Mouse (Mus musculus) brain, embryonic 18.5 days (tissue): ENCODE results near the gene Ptgis.

Source experiments
- DNase-seq: peaks from one replicate; pipeline ENCODE4 v3.0.0-alpha.2; 2012; ENCODE audit warnings: low read depth, low spot score

The Ptgis gene

DNA sequence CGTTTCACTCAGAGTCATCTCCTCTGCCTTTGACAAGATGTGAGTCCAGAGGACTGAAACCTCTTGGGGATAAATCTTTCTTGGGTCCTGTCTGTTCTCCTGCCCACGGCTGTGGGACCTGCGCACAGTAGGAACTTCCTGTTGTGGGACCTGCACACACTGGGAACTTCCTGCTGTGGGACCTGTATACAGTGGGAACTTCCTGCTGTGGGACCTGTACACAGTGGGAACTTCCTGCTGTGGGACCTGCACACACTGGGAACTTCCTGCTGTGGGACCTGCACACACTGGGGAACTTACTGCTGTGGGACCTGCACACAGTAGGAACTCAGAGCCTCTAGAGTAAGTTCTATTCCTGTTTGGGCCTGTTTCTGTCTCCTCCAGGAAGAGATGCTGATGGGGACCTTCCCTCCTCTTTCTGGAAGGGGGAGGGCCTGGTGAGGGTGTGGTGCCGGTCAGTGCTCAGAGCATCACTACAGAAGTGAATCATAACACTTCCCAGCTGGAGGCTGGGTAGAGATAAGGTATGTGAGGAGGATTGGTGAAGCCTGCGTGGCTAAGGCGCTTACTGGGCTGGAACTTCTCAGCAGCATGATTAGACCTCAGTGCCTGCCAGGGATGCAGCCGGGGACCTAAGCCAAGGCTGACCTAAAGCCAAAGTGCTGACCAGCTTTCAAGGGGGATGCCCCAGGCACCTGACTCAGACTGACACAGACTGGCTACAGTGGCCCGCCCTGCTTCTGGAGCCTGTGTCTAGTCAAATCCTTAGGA is 22.8 kb upstream of the Ptgis start:
- DNase-seq = no peak

DNA sequence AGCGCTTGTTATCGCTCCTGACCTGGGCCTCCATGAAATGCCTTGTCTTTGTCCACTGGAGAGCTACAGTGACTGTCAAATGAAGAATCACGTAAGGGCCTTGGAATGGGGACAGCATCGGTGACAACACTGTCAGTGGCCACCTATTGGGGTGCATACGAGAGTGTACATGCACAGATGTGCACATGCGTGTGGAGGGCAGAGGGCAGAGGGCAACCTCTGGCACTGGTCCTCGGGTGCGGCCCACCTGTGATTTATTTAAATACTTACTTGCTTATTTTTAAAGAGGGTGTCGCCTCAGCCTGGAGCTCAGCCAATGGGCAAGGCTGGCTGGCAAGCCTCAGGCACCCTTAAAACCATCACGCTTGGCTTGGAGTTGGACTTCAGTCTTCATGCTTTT is 22.0 kb upstream of the Ptgis start:
- DNase-seq = no peak

DNA sequence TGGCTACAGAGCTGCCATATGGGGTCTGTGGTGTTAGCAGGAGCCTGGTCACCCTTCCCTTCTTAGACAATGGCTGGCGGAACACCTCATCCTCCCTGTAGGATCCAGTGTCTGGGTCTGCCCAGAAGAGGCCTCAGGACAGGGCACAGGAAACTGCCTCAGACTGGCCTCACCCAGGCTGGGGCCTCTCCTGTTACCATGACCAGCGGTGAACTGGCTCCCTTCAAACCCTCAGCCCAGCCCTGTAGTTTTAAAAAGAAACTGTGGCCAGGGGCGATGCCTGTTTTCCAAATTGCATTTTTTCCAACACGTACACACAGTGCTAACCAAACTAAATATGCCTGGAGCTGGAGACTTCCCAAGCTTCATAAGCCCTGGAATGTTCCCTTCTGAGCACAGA is 20.7 kb upstream of the Ptgis start:
- DNase-seq = no peak

DNA sequence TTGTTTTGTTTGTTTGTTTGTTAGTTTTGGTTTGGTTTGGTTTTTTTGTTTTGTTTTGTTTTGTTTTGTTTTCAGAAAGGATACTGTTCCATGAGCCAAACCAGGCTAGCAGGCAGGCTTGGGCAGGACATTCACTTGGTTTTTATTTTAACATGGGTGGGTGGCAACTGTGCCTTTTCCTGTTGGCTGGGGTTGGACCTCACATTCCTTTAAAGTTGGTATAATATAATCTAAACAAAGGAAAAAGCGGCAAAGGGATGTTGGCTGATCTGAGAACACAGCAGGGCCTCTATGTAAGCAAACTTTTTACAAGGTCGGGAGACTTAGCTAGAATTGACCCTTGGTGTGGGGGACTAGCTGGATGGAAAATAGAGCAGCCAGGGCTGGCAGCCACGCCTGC is 17.4 kb upstream of the Ptgis start:
- DNase-seq = no peak

DNA sequence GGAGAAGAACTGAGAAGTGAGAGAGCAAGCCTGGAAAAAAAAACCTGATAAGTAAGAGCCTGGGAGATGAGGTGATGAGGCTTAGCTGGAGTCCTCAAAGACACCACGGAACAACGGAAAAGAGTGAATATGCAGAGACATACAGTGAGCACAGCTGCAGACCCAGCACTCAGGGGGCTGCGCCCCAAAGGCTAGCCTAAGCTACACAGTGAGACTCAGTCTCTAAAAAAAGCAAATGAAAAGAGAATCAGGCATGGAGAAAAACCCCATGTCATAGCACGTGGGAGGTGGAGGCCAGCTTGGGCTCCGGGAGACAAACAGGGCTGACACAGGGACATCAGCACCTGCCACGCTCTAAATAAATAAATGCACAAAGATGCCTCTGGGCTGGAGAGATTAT is 14.4 kb upstream of the Ptgis start:
- DNase-seq = no peak

DNA sequence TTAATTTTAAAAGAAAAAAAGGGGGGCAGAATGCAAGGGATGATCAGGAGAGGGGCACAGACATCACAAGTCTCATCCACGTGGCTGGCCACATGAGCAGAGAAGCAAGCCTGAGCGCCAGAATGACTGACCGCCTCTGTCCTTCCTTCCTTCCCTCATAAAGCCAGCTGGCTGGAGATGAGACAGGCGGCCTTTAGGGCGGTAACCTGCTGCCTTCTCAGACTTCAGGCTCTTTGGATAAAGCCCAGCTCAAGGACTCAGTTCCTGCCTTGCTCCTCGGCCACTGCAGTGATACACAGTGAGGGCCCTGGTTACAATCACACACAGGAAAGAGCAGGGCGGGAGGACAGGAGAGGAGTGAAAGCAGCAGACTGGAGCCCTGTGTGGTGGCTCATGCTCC is 13.8 kb upstream of the Ptgis start:
- no peak for DNase-seq

DNA sequence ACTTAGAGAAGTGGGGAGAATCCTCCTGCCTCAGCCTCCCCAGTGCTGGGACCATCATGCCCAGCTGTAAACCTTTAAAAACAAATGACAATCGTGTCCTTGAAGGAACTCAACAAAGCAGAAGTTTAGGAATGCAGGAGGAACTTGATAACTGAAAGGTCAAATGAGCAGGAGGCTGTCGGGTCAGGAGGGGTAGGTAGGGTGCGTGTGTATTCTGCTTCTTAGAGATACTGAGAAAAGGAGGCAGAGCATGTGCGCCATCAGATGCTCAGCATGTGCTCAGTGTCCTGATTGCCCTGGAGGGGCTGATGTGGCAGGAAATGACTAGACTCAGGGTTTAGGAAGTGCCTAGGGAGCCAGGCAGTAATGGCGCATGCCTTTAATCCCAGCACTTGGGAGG is 13.1 kb upstream of the Ptgis start:
- no peak for DNase-seq

DNA sequence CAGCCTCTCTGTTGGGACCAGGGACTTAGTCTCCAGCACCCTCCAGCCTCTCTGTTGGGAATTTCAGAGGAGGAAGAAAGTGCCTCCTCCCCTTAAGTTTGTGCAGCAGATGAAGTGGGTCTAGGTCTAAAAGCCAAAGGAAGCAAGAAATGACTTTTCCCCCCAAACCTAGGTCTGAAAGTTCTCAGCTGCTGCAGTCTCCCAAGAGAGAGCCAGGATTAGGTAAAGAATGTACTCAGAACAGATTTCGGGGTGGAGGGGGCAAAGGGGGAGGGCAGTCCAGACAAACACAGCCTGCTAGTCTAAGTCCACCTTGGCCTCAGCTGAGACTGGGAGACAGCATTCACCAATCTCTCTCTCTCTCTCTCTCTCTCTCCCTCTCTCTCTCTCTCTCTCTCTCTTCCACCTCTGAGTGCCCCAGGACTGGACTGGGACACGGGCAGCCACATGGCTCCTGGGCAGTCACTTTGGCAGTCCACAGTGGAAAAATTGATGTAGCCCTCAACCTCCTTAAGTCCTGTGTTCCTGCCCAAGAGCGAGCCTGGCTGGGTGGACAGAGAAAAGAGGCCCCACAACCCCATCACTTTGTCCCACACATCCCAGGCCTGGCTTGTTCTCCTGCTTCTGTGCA is 11.8 kb upstream of the Ptgis start:
- no peak for DNase-seq

DNA sequence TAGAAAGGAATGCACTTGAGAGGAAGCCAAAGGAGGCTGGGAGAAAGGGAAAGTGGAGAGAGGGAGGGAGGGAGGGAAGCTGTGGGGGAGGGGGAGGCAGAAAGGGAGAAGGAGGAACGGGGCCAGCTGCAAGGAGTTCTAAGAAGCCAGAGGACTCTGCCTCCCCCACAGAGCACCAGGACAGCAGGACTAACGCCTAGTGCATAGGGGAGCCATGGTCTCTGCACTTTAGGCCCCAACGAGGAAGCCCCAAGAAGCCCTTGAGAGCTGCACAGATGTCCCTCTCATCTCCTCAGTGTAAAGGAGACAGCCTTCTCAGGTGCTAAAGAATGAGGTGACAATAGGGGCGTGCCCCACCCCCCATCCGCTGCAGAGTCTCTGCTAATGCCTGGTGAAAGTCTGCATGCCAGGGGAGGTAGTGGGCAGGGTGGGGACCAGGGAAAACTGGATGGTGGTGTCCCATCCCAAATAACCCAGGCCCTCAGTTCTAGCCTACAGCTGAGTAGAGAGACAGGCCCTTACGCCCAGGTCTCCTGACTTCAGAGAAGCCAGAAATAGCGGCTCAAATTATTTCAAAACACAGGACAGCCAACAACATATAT is 10.4 kb upstream of the Ptgis start:
- DNase-seq = no peak

DNA sequence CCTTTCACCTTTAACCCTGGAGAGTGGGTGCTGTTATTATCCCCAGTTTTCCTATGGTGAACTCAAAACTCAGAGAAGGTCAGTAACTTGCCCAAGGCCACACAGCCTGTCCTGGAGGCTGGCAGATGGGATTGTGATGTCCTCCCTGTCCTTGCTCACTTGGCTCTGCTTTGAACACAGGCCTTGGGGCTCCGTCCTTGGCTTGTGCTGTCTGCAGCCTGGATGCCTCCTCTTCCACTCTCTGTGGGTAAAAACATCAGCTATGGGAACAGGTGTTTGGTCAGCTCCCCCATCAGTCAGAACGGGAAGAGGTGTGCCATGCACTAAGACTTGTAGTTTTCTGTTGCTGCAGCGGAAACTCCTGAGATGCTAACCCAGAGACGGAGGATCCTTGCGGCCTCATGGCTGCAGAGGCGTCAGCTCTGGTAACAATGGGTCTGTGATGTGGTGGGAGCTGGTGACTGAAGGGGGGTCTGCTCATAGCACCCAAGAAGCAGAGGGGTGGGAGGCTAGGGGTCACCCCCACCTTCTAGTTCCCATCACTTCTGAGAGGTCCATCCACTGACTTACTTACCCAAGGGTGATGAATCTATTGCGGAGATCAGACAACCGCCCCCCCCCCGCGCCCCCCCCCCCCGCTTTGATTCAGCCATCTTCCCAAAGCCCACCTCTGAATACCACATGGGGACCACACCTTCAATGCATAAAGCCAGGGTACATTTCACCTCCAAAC is 9.8 kb upstream of the Ptgis start:
- no peak for DNase-seq

DNA sequence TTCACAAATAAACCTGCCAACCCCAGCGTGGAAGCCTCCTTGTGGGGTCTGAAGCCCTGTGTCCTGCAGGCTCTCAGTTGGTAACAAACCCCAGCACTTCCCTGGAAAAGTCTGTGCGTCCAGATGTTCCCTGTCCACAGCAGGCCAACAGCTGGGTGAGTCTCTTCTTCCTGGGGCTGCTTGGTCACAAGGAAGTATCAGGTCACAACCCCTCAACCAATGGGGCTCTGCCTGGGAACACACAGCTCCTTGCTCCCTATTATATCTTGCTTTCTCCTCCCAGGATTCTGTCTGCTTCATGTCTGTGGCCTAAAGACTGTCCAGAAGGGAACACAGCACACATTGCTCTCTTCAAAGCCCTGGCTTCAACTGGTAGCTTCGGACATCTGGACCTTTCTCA is 9.2 kb upstream of the Ptgis start:
- no peak for DNase-seq

DNA sequence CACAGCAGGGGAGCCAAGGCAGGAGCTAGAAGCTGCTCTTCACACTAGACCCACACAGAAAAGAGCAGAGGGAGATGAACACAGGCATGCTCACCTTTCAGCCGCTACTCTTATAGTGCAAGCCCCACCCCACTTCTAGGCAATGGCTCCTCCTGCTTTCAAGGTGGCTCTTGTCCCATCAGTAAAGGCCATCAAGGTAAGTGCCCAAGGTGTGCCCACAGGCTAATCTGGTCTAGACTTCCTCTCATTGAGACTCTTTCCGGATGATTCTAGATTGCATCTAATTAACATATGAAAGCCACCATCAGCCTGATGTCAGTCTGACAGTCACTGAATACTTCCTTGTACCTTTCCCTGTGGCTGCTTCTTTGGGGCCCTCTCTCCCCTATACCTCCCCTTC is 7.4 kb upstream of the Ptgis start:
- no peak for DNase-seq

DNA sequence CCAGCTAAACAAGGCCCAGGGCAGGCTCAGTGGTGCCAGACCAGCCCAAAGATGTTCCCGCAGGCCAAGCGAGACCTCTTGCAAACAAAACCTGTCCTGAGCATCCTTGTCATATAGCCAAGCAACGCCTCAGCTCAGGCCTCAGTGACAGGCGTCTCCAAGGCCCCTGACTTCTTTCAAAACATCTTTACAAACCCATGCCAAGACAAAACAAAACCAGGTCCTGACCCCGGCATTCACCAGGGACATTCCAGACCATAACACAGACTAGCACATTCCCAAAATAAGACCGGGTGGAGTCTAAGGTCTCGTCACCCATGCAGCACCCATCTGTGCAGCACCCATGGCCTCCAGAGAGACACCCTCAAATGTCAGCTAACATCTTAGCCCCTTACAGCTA is 6.3 kb upstream of the Ptgis start:
- DNase-seq = no peak

DNA sequence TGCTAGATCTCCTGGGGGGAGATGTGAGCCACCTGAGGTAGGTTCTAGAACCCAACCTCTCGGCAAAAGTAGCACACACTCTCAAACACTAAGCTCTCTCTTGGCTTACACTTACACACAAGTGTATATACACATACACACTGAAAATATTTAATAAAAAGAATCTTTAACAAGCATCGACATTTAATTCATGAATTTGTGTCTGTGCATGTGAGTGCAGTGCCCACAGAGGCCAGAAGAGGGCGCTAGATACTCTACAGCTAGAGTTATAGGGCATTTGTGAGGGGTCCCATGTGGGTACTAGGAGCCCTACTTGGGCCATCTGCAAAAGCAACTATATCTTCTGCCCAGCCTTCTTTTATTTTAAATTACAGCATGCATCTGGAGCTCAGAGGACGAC is 4.5 kb upstream of the Ptgis start:
- DNase-seq = no peak

DNA sequence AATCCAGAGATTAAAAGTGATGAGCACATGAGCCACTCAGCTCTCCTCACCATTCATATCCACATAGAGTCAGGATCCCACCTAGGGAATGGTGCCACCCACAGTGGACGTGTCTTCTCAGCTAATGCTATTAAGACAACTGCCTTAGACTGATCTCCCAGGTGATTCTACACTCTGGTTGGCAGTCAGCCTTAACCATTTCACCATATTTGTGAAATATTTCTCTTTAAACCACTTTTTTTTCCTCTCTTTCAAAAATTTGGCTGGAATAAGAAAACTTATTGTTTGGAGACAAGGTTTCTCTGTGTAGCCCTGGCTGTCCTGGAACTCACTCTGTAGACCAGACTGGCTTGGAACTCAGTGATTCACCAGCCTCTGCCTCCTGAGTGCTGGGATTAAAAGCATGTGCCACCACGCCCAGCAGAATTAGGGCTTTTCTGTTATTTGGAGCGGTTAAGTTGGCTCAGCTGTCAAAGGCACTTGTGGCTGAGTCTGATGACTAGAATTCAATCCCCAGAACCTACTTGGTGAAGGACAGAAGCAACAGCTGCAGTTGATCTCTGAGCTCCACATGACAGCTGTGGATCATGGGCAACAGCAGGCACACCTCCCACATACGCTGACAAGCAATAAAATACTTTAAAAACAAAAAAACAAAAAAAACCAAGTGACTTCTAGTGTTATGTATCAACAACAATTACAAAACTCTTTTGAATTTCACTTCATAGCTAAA is 3.6 kb upstream of the Ptgis start:
- no peak for DNase-seq

DNA sequence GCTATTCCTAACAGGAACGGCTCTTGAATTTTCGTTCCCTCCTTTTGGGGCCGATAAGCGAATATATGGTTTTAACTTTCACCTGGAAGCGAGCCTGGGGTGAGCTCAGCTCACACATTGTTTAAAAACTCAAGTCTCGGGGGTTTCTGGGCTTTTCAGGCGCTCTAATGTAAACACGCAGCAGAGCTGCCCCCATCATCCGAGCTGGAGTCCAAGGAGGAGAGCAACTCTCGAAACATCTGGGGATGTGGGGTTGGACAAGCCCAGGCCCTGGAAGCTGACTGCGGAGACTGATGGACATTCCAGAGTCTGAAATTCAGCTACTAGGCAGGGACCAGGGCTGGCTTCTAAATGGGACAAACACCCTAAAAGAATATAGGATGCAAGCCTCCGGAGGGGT is 1.1 kb downstream of the Ptgis start:
- no peak for DNase-seq

DNA sequence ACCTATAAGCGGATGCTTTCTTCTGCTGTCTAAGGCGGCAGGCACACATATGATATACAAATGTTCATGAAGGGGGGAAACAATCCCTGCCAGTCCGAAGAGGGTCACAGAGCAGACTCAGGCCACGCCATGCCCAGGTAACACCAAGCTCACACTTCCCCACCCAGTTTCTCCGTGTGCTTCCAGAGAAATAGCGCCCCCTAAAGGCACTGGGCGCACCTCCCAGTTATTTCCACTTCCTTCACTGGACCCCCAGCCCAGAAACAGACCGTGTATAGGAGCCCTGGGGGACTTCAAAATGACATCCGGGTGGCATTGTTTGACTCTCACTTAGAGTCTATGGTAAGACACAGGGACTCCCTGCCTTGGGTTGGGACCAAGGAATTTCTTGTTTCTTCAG is 3.2 kb downstream of the Ptgis start:
- DNase-seq = no peak

DNA sequence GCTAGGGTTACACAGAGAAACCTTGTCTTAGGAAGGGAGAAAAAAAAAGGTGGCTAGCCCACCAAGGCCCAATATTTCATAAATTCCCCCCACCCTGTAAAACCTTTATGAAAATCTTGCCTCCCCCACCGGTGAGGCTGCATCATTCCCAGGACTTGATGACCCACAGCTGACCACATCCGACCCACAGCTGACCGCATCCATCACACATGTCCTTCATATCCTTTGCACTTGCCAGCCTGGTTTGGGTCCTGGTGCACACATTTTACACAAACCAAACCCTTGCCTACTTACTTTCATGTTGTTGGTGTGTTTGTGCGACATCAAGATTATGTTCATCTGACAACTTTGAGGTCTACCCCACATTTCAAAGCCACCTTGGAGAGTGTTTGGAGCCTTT is 4.2 kb downstream of the Ptgis start:
- no peak for DNase-seq

DNA sequence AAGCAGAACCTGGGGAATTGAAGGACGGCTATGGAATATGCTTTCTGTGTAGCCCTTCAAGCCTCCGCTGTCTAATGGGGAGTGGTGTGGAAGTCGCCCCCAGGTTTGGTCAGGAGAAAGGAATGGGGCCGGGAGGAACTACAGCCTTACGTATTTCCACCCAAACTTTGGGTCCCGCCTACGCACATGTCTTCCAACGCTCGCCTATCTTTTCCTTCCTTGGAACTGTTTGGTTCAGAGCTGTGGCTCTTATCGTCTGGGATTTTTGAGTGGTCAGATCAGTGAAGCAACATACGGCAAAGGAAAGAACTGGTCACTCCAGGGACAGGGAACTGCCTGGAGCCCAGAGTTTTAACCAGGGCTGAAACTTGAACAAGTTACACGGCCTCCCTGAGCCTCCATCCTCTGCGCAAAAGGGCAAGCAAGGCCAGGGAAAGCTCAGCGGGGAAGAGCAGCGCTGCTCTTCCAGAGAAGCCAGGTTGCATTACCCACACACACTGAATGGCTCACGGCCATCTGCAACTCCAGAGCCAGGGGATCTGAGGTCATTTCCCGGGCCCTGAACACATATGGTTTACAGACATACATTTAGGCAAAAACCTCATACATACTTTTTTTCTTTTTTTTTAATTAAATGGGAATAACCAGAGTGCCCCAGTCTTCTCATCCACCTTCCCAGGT is 4.9 kb downstream of the Ptgis start:
- DNase-seq = no peak

DNA sequence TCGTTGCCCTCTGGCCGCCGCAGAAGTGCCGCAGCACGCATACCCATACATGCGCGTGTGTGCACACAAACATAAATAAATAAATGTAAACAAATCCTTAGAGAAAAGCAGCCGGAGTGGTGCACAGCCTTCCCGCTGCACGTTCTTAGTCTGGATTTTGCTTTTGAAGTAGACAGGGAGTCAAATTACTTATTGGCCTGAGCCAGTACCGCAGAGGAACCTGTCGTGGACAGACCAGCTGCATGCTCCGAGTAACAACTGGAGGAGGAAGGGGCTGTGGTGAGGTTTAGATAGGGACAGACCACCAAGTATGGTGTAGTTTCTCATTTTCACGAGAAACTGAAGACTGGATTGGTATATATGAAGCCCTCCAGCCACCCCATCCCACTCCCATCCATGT is 6.6 kb downstream of the Ptgis start:
- no peak for DNase-seq

DNA sequence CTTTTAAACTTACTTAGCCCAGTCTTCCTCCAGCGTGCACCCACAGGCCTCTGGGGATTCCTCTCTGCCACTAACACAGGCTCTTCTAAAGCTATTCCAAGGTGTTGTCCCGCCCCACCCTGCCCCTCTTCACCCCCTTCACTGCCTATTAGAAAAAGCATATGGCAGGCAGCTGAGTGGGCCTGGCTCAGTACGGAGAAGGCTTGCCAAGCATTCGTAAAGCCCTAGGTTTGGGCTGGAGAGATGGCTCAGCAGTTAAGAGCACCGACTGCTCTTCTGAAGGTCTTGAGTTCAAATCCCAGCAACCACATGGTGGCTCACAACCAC is 7.4 kb downstream of the Ptgis start:
- no peak for DNase-seq
